Mouse (Mus musculus) left cerebral cortex, adult 11 months (tissue): ENCODE data around the gene Gm42906.

Source experiments
- DNase-seq: peaks from one replicate; pipeline ENCODE4 v3.0.0; 2022; ENCODE audit warnings: low spot score

Gene Gm42906

DNA sequence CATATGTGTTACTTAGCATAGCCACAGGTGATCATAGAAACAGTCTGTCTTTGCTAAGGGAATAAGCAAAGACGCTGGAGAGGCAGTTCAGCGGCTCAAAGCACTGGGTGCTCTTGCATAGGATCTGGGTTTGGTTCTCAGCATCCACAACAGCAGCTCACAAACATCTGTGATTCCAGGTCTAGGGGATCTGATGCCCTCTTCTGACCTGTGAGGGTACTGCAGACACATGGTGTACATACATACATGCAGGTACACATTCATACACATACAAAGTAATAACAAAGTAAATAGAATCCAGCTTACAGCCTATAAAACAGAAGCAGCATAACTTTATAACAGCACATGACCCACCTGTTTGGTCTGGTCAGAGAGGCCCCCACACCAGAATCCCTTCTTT, 366.0 kb downstream of the Gm42906 start:
- DNase-seq, result no peak

DNA sequence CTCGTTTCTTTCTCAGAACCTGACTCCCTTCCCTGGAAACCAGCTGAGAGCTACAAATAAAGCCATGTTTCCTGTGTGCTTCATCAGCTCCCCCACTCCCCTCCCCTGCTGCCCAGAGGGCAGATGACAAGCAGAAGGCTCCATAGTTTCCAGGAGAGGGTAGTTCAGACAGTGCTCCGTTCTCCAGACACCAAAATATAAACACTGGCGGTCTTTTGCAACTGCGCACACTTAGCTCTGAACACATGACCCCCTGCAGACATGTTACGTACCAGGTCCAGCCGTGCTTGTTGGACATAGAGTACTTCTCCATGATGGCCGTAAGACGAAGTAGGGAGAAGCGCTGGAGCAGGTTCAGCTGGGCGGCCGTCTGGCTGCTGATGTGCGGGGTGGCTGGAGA, 367.5 kb downstream of the Gm42906 start:
- DNase-seq, result no peak

- peak; percentile 54 for DNase-seq
Measured at GRCm38 (mm10) chr5:151059772-151060171, 368.2 kb downstream of the Gm42906 start.

GRCm38 (mm10) chr5:151059352-151059751, 368.6 kb downstream of the Gm42906 start:
- DNase-seq, result no peak

DNA sequence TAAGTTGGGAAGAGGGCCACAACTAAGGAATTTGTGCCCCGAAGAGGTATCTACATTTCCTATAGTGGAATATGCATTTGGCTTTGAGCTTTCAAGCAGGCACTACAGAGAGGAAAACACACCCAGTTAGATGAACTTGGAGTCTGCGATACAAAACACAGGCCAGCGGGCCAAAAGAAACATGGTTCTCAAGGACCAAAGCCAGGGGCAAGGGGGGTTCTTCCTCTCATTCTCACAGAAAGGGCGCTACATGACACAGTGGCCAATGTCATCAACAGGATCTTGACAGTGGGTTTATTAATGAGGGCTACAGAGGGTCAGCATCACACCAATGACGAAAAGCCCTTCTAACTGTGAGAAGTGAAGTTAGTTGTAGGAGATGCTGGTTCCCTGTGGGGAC, 370.2 kb downstream of the Gm42906 start:
- DNase-seq, result no peak

- DNase-seq, result no peak
Measured at GRCm38 (mm10) chr5:151056920-151057294, 371.1 kb downstream of the Gm42906 start.

DNA sequence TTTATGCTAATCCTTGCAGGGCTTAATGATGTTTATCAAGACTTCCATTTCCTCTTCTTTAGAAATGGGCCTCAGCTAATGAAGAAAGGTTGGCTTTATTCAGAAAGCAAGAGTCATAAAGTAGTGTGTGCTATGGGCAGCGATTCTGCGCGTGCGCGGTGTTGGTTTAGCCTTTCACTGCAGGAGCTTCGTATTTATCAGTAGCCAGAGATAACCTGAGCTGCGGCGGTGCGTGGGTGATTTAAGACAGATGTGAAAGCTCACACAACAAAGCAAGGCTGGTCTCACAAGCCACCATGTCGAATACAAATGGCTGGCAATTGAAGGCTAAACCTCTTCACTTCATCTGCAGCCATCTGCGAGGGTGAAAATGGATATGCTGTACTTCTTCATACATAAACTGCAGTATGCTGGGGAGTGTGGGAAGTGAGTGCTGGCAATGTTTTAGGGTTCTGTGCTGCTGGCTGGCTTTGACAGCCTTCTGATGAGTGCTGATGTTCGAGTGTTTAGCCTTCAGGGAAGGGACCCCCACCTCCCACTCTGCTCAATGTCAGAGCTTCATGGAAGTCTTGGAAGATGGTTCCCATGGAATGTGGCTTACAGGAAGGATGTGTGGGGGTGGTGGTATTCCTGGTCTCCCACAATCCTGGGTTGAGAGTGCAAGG, 371.6 kb downstream of the Gm42906 start:
- DNase-seq, result no peak

DNA sequence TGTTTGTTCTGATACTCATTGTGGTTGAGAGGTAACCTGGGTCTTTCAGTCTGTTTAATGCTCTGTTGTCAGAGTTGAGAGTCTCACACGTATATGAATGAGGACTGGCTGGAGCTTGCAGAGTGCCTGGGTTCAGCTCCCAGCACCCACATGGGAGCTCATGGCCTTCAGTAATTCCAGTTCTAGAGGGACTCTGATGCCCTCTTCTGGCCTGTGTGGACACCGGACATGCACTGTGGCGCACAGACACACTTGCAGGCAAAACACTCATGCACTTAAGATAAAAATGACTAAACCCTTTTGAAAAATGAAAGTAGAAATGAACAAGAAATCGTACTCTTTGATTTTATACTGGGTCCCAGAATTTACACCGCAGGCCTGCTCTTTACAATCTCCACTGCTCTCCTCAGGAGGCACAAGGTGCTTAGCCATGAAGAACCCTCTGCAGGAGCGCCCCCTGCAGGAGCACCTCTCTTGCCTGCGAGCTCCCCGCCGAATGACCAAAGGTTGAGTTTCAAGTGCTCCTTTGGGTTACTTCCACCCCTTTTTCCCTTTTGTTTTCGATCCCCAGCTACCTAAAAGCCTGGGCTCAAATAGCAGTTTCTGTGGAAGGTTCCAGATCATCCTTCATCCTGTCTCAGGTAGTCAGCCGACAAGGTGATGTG, 372.4 kb downstream of the Gm42906 start:
- no peak for DNase-seq

DNA sequence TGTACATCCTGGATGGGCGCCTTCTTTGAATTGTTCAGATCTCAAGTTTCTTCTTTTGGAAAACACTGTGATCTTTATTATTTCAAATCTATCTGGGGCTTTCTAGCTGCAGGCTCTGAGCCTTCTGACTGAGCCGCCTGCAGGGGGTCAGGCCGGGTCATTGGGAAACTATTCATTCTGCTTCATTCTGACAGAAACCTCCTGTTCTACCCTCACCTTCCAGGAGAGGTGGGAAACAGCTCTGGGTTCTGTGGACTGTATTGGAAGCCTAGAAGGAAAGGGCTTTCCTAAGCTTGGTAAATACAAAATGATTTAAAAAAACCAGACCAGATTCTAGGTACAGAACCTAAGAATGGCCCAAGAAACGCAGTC, 373.2 kb downstream of the Gm42906 start:
- DNase-seq, result no peak

- no peak for DNase-seq
Measured at GRCm38 (mm10) chr5:151054100-151054742, 373.7 kb downstream of the Gm42906 start.

GRCm38 (mm10) chr5:151053190-151053589, 374.8 kb downstream of the Gm42906 start:
- no peak for DNase-seq

- no peak for DNase-seq
Measured at GRCm38 (mm10) chr5:151052331-151052730, 375.6 kb downstream of the Gm42906 start.

GRCm38 (mm10) chr5:151047488-151047887, 380.5 kb downstream of the Gm42906 start:
- no peak for DNase-seq

DNA sequence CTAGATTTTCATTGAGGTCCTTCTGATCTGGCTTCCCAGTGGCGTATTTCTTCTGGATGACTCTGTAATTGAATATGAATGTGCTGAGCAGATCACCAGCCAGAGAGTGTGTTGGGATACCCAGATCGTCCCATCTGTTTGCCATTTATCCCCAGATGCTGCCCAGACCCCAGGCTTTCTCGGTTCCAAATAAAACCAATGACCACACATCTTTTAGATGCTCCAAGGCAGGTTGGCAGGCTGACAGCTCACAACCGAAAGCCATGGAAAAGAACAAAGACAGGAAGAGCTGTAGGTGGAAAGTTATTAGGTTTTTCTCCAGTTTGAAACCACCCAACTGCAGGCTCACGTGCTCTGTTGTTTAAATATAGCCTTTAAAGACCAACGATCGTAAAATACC, 381.0 kb downstream of the Gm42906 start:
- DNase-seq, result no peak

DNA sequence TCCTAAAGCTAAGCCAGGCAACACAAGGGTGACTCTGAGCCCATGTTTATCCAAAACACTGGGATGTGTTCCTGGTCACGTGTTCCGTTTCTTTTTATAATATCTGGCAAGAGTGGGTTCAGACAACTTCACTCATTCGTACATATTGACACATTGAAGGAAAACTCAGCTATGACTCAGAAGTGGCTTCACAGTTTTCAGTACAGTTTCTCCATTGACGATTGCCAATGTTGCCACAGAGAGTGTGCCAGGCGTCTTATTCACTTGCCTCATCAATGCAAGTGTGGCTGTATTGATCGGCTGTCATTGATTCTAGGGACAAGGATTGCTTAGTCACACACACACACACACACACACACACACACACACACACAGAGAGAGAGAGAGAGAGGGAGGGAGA, 381.8 kb downstream of the Gm42906 start:
- no peak for DNase-seq

DNA sequence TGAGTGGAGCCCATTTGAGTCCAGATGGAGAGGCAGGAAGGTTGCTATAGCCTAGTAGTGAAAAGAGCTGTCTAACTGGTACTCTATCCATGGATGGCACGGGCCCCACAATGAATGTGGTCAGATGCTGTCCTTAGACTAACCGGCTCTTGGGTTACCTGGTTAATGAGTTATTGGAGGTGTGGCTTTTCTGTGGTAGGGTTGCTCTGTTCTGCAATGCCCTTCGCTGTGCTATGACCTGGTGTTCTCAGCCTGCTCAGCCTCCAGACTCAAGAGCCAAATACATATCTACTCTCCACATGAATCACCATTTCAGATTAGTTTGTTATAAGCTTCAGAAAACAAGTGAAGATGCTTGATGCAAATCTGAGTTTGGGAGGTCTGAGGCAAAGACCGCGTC, 385.1 kb downstream of the Gm42906 start:
- no peak for DNase-seq

- DNase-seq, result no peak
Measured at GRCm38 (mm10) chr5:151037871-151038270, 390.1 kb downstream of the Gm42906 start.

DNA sequence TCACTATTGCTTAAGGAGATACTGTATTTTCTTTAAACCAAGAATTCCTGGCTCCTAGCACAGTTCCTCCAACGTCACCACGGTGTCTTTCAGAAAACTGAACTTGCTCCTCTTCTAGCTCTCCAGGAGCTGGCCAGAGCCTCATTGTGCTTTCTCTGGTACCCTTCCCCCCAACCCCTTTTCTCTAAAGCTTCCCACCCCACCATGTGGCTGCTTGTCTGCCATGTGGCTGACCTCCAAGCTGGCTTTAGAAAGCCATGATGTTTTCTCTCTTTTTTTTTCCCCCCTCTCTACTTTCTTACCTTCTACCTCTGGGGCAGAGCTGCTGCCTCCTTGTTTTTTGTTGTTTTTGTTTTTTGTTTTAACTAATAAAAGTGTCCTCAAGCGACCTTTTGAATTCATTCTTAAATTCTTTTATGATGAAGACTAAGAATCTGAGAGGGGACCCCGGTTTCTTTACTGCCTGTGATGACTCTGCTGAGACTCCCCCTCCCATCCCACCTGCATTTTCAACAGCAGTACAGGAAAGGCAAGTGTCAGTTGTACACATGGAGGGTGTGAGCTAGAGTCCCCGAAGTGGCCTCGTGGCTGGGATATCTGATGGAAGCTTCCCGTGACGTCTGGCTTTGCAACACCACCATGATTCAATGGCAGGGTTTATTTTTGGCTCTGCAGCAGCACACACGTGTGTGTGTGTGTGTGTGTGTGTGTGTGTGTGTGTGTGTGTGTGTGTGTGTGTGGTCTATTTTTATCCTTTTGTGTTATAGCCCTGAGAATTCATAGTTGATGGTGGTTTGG, 393.0 kb downstream of the Gm42906 start:
- DNase-seq, result no peak

GRCm38 (mm10) chr5:151028906-151029305, 399.1 kb downstream of the Gm42906 start:
- no peak for DNase-seq

GRCm38 (mm10) chr5:151027171-151027570, 400.8 kb downstream of the Gm42906 start:
- DNase-seq, result no peak

GRCm38 (mm10) chr5:151026069-151026468, 401.9 kb downstream of the Gm42906 start:
- no peak for DNase-seq

GRCm38 (mm10) chr5:151024483-151024882, 403.5 kb downstream of the Gm42906 start:
- no peak for DNase-seq

DNA sequence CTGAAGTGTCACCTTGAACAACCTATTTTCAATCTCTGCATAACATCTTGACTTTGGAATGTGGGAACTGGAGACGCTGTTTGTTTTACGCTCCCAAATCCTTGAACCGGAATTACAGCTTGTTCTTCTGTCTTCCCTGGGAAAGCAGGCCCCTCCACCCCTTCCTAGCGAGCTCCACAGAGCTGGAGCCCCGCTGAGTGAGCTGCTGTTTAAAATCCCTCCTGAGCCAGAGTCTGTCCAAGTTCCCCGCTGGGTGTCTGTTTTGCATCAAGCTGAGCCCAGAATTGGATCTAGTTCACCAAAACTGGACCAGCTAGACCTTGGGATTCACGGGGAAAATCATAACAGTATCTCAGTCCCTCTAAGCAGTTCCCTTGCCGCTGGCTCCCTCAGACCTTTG, 404.5 kb downstream of the Gm42906 start:
- no peak for DNase-seq
